Mouse (Mus musculus): ENCODE measurements around the gene Prodh2. TPM values are rescaled to one million over a fixed set of nuclear protein-coding genes. Genes with fewer than 3 reads are reported as not detected.
A peak's percentile ranks its signal among the peaks of the same experiment; 100 is the strongest.
"Not testable (repeated sequence)": the region's sequence is repeated elsewhere in the genome, so short reads cannot be mapped to it uniquely, and the experiment has no call there.

Gene Prodh2
- total RNA-seq, 2 experiments from 2014 or later, result not detected

DNA sequence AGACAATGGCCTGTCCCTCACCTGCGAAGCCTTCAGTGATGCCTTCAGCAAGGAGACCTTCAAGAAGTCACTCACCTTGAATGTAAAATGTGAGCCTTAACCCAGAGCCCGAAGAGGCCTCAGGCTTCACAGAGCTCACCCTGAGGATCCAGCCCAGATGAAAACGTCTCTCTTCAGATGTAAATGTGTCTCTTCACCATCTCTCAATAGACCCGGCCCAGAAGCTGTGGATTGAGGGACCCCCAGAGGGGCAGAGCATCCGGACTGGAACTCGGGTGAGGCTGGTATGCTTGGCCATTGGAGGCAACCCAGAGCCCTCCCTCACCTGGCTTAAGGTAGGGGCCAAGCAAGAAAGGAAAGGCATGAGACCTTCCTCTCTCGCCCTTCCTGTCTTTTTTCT lies 29.9 kb upstream of the Prodh2 start:
- no peak overlapping the region for H3K4me3 ChIP-seq
- no peak overlapping the region for H3K27ac ChIP-seq
- TF ChIP-seq CTCF (conservative IDR thresholded peaks at IDR 0.05), result no peak
- no peak for DNase-seq (ENCODE audit: low spot score in 2 of 2)

DNA sequence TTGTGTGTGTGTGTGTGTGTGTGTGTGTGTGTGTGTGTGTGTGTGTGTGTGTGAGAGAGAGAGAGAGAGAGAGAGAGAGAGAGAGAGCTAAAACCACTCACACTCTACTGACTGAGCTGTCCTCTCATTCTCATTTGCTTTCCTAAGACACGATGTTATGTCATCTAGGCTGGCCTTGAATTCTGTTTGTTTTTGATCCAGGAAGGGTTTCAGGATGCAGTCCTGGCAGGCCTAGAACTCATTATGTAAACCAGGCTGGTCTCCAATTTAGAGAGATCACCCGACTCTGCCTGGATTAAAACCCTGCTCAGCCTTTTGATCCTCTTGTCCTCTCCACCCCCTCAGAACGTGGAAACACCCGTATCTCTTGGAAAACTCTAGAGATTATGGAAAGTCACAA lies 29.4 kb upstream of the Prodh2 start:
- no peak for TF ChIP-seq CTCF (conservative IDR thresholded peaks at IDR 0.05)
- no peak for DNase-seq (ENCODE audit: low spot score in 2 of 2)

GRCm38 (mm10) chr7:30464816-30465300 lies 28.6 kb upstream of the Prodh2 start:
- no peak for DNase-seq (ENCODE audit: low spot score in 2 of 2)
- no peak for TF ChIP-seq CTCF (conservative IDR thresholded peaks at IDR 0.05)
- no peak overlapping the region for H3K4me3 ChIP-seq
- no peak overlapping the region for H3K27ac ChIP-seq

More for the DNA sequence above, 29.4 kb upstream of the Prodh2 start:
- Histone ChIP-seq H3K27ac (no peak overlapping the region), H3K4me3 (no peak overlapping the region)

DNA sequence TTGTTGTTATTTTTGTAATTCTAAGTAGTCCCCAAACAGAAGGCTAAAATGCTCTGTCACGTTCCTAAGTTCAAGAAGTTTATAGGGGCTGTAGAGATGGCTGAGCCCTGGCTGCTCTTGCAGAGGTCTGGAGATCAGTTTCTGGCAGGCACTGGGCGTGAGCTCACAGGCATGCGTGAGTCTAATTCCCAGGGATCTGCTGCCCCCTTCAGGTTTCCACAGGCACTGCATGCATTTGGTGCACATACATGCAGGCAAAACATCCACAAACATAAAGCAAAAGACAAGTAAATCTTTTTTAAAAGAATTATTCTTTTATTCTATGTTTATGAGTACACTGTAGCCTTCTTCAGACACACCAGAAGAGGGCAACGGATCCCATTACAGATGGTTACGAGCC lies 21.0 kb upstream of the Prodh2 start:
- Histone ChIP-seq H3K27ac (no peak overlapping the region), H3K4me3 (no peak overlapping the region)
- peak; percentile 81 for TF ChIP-seq CTCF (conservative IDR thresholded peaks at IDR 0.05)
- DNase-seq (ENCODE audit: low spot score in 2 of 2), result peak in 1 of 2 experiments; percentile 56

DNA sequence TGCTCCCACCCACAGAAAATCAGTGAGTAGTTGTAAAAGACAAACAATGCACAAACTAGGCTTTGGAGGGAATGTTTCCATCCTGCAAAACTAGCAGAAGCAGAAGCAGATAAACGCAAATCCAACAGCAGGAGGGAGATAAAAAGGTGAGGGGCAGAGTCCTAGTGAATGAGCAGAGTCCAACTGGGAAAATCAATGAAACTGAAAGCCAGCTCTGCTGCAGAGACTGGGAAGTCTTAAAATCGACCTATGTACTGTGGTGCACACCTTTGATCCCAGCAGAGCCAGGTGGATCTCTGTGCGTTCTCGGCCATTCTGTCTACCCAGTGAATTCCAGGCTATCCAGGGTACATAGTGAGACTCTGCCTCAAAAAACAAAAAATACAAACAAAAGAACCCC lies 18.4 kb upstream of the Prodh2 start:
- TF ChIP-seq CTCF (conservative IDR thresholded peaks at IDR 0.05), result no peak
- H3K27ac ChIP-seq, result no peak overlapping the region
- no peak for DNase-seq (ENCODE audit: low spot score in 2 of 2)
- no peak overlapping the region for H3K4me3 ChIP-seq

DNA sequence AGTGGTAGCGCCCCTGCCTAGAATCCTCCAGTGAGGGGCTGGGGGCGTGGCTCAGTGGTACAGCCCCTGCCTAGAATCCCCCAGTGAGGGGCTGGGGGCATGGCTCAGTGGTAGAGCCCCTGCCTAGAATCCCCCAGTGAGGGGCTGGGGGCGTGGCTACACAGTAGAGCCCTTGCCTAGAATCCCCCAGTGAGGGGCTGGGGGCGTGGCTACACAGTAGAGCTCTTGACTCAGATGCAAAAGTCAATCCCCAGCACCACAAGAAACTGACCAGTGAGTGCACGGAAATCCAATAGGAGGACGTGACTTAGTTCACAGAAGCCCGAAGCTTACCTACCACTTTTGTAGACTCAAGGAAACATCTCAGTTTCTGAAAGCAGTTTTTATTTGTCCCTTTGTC lies 17.3 kb upstream of the Prodh2 start:
- H3K4me3 ChIP-seq; H3K27ac ChIP-seq; DNase-seq (ENCODE audit: low spot score in 2 of 2): not testable (repeated sequence)

DNA sequence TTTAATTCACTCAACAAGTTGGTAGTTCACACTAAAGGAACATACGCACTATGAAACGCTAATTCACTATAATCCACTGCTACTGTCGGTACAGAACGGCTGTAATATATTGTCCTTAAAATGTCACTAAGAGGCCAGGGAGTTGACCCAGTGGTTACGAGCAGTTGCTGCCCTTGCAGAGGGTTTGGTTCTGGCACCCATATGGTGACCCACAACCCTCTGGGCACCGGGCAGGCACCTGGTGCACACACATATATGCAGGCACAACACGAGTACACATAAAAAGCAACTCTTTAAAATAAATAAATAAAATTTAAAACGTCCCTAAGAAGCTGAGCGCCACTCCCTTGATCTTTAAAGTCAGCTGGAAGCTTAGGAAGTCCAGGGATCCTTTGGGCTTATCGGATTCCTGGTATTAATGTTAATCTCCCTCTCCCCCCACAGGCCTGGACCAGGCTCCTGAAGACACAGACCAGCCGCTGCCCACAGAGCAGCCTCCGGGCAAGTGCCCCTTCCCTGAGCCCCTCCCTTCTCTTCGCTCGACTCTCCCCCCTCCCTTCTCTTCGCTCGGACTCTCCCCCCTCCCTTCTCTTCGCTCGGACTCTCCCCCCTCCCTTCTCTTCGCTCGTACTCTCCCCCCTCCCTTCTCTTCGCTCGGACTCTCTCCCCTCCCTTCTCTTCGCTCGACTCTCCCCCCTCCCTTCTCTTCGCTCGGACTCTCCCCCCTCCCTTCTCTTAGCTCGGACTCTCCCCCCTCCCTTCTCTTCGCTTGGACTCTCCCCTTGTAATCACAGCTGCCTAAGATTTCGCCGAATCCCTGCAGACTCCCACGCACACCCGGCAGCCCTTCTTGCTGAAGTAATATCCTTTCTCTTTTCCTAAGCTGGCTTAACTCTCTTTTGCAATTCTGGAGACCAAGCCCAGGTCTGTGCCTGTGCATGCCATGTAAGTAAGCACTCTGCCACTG lies 15.7 kb upstream of the Prodh2 start:
- peak; percentile 47 to 65 for DNase-seq (ENCODE audit: low spot score in 2 of 2)
- TF ChIP-seq CTCF (conservative IDR thresholded peaks at IDR 0.05), result no peak
- Histone ChIP-seq H3K27ac (peak overlapping the region; percentile 43; the same call in 1 of the 2 replicates), H3K4me3 (peak overlapping the region; percentile 43)

DNA sequence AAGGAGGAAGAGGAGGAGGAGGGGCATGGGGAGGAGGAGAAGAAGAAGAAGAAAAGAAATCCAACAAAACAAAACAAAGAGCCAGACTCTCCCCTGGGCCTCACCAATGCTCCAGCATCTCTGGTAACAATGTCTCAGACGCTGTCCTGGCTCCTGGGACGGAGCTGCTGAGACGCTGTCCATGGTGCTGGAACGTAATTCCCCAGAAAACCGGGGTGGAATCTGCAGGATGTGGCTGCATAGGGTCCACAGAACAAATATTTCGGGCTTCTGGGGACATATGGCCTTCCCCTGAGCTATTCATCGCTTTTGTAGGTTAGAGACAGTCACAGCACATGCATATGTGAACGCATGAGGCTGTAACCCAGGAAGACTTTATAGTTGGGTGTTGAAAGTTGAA lies 9.2 kb upstream of the Prodh2 start:
- no peak overlapping the region for H3K4me3 ChIP-seq
- no peak for DNase-seq (ENCODE audit: low spot score in 2 of 2)
- no peak overlapping the region for H3K27ac ChIP-seq
- no peak for TF ChIP-seq CTCF (conservative IDR thresholded peaks at IDR 0.05)

GRCm38 (mm10) chr7:30490251-30490956 lies 3.0 kb upstream of the Prodh2 start:
- H3K27ac ChIP-seq, result peak overlapping the region; percentile 65; the same call in 1 of the 2 replicates
- H3K4me3 ChIP-seq, result no peak overlapping the region
- DNase-seq (ENCODE audit: low spot score in 2 of 2), result peak; percentile 61 to 62
- peak; percentile 86 for TF ChIP-seq CTCF (conservative IDR thresholded peaks at IDR 0.05)

- peak overlapping the region; percentile 65; the same call in 1 of the 2 replicates for H3K27ac ChIP-seq
- H3K4me3 ChIP-seq, result no peak overlapping the region
- TF ChIP-seq CTCF (conservative IDR thresholded peaks at IDR 0.05), result peak; percentile 57
- DNase-seq (ENCODE audit: low spot score in 2 of 2), result no peak
These were observed 2.5 kb upstream of the Prodh2 start for GRCm38 (mm10) chr7:30490957-30491307.

GRCm38 (mm10) chr7:30492765-30493164 lies 657 bp upstream of the Prodh2 start:
- no peak overlapping the region for H3K27ac ChIP-seq
- DNase-seq (ENCODE audit: low spot score in 2 of 2), result peak; percentile 56 to 83
- no peak overlapping the region for H3K4me3 ChIP-seq
- TF ChIP-seq CTCF (conservative IDR thresholded peaks at IDR 0.05), result peak; percentile 92

DNA sequence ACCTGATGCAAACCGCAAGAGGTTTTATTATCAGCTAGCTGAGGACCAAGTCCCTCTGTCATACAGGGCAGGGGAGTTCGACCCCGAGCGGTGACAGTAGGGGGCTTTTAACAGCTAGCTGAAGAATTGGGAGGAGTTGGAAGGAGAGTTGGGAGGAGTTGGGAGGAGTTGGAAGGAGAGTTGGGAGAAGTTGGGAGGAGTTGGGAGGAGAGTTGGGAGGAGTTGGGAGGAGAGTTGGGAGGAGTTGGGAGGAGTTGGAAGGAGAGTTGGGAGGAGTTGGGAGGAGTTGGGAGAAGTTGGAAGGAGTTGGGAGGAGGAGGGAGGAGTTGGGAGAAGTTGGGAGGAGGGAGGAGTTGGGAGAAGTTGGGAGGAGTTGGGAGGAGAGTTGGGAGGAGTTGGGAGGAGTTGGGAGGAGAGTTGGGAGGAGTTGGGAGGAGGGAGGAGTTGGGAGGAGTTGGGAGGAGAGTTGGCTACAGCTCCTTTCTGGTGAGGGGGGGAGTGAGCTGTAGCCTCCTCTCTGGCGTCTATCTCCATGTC lies 2.2 kb downstream of the Prodh2 start:
- DNase-seq (ENCODE audit: low spot score in 2 of 2); H3K4me3 ChIP-seq; H3K27ac ChIP-seq: not testable (repeated sequence)

GRCm38 (mm10) chr7:30501159-30501558 lies 7.7 kb downstream of the Prodh2 start:
- DNase-seq (ENCODE audit: low spot score in 2 of 2); H3K4me3 ChIP-seq; H3K27ac ChIP-seq: not testable (repeated sequence)
- TF ChIP-seq CTCF (conservative IDR thresholded peaks at IDR 0.05), result peak; percentile 64
